Mouse (Mus musculus) left cerebral cortex, postnatal 10 days (tissue): ENCODE measurements around the gene Efna5. TPM values are rescaled to one million over a fixed set of nuclear protein-coding genes. Genes with fewer than 3 reads are reported as not detected.

Source experiments
- DNase-seq, 2 experiments: peaks; one replicate each; pipeline ENCODE4 v3.0.0; 2021 to 2022; ENCODE audit warnings: low spot score in 2 of 2, mixed read lengths in 1 of 2; ENCODE audit errors: extremely low spot score in 1 of 2
- intact Hi-C: fragments of 180-260 bp; cut with DNase I; formaldehyde crosslinking; loops from one replicate; pipeline ENCODE4 v1.15.1; 2025
- total RNA-seq, 2 experiments: library from RNA; stranded (reverse); gene quantifications; 2 replicates each; pipeline ENCODE4 v1.2.3; 2021

The Efna5 gene
- total RNA-seq = 10 to 100 TPM; 44.2 to 44.4 TPM

GRCm38 (mm10) chr17:62881176-62881790 is at the start of gene Efna5:
Efna5 (minus strand) TSS chr17:62881317.
- intact Hi-C loops = loop anchor here (10.0 kb wide), 1 partner anchor 584 kb away; no protein-coding TSS in a partner anchor
- peak in 1 of 2 experiments; percentile 70 for DNase-seq

DNA sequence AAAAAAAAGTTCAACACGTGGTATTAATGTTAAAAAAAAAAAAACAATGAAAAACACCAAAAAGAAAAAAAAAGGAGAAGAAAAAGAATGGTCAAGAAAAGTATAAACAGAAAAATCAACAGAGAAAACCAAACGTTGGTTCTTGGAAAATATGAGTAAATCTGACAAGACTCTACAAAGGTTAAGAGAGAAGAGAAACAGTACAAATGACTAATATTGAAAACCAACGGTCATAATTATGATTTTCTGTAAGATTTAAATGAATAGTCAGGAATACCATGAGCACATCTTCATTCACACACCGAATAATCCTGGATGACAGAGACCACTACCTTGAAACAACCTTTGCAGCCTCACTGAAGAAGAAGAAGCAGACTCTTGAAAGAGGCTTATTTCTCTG is 34.2 kb upstream of the Efna5 start:
- DNase-seq = no peak
- intact Hi-C loops = no loop called here

DNA sequence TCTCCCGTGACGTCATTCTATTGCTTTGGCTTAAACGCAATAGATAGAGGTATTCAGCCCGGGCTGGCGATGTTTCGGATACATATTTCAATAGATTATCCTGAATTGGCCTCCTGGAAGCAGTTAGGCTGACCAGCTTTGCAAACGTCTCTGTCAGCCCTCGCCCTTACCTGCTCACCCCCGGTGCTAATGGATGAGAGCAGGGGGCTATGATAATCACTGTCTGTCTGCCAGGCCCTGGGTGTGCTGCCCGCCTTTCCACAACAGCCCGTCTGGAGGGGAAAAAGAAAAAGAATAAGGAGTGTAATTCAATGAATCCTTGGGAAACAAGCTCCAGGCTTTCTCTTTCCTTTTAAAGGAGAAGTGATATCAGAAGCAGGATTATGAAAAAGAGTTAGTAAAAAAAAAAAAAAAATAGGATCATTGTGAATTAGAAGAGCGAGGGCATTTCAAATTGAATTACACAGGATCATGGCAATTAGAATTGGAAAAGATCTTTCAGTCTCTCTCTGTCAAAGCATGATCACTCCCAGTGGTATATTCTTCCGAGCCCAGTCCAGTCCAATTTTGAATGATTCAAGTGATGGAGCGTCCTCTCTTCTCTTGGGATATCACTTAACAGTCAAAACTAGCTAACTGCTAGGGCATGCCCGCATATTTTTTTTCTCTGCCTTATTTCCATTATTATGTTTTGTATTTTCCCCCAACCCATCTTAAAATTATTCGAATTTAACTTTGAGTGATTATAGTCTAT is 24.8 kb upstream of the Efna5 start:
- no peak for DNase-seq
- intact Hi-C loops = no loop called here

DNA sequence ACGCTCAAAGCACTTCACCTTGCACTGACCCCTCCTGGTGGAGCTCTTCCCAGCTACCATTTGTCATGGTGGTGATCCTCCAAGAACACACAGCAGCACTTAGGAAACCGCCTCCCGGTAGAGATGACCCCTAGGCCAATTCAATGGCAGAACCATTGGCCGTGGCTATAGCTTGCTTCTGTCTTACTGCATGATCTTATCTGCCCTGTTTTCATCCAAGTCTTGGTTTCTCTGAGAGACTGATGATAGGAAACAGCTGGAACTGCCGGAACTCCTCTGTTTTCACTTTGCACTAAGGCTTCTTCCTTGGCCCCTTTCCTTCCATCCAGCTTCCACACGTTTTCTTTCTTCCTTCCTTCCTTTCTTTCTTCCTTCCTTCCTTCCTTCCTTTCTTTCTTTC is 17.9 kb upstream of the Efna5 start:
- intact Hi-C loops = no loop called here
- no peak for DNase-seq

DNA sequence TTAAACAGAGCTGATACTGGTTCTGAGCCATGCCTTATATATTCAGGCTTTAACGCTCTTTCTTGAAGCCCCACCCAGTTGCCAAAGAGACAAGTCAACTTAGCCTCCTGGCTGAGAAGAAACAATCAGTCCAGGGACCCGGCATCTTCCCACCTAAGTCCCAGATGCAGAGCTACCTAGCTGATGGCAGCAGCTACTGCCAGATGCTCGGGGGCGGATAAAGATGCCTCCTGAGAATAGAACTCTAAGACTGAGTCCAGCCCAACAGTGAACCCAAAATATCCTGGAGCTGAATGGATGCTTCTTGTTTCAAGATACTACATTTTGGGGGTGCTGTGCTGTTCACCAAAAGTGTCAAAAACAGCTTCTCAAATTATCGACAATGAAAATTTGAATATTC is 8.9 kb upstream of the Efna5 start:
- peak in 1 of 2 experiments; percentile 23 for DNase-seq
- intact Hi-C loops = loop anchor here (10.0 kb wide), 1 partner anchor 575 kb away; no protein-coding TSS in a partner anchor

- peak; percentile 70 to 85 for DNase-seq
- intact Hi-C loops = loop anchor here (10.0 kb wide), 1 partner anchor 581 kb away; no protein-coding TSS in a partner anchor
Observed at GRCm38 (mm10) chr17:62884129-62884506, 3.0 kb upstream of the Efna5 start.

GRCm38 (mm10) chr17:62883476-62884128 is 2.5 kb upstream of the Efna5 start:
- peak in 1 of 2 experiments; percentile 62 for DNase-seq
- intact Hi-C loops = loop anchor here (10.0 kb wide), 1 partner anchor 581 kb away; no protein-coding TSS in a partner anchor

GRCm38 (mm10) chr17:62882726-62883475 is 1.8 kb upstream of the Efna5 start:
- peak; percentile 66 to 87 for DNase-seq

DNA sequence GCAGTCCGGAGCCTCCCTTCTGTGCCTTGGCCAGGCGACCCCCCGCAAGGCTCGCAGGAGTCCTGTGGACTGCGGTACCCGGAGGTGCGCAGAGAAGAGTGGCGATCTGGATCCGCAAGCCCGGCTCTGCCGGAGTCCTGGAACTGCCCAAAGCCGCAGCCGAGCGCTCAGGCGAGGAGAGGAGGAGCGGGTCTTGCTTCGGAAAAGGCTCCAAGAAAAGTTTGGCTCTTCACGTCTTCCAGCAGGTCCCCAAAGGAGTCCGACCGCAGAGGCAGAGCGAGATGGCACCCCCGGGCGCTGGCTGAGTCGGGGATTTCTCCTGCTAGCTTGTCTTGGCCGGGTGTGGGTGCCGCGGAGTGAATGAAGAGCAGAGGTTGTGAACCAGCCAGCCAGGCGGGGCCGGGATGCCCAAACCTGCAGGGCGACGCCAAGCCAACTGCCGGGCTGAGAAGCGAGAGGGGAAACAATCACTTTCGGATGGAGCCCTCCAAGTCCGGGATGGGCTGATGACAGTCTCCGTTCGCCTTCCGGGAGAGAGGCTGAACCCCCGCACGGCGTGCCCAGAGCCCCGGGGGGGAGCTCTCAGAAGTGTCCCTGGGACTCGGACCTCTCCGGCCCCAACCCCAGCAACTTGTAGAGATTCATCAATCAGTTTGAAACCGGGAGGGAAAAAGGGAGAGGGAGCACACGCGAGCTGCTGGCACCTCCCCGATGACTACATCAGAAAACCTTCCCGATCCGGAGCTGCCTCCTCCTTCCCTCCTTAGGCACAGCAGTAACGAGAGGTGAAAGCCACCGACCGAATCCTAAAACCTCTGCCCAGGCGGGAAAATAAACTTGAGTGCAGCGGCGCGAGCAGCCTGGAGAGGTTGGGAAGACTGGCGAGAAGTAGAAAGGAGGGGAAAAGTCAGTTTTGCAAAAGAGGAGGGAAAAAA is 941 bp upstream of the Efna5 start:
- peak; percentile 36 to 51 for DNase-seq
- intact Hi-C loops = loop anchor here (10.0 kb wide), 1 partner anchor 583 kb away; no protein-coding TSS in a partner anchor

More at GRCm38 (mm10) chr17:62882726-62883475, 1.8 kb upstream of the Efna5 start:
- intact Hi-C loops = loop anchor here (10.0 kb wide), 1 partner anchor 582 kb away; no protein-coding TSS in a partner anchor

GRCm38 (mm10) chr17:62880311-62881175 is 574 bp downstream of the Efna5 start:
- peak in 1 of 2 experiments; percentile 59 for DNase-seq
- intact Hi-C loops = loop anchor here (10.0 kb wide), 1 partner anchor 584 kb away; no protein-coding TSS in a partner anchor

- intact Hi-C loops = loop anchor here (10.0 kb wide), 2 partner anchors 545 to 585 kb away; no protein-coding TSS in a partner anchor
- peak in 1 of 2 experiments; percentile 43 for DNase-seq
Observed at GRCm38 (mm10) chr17:62879526-62880310, 1.4 kb downstream of the Efna5 start.

DNA sequence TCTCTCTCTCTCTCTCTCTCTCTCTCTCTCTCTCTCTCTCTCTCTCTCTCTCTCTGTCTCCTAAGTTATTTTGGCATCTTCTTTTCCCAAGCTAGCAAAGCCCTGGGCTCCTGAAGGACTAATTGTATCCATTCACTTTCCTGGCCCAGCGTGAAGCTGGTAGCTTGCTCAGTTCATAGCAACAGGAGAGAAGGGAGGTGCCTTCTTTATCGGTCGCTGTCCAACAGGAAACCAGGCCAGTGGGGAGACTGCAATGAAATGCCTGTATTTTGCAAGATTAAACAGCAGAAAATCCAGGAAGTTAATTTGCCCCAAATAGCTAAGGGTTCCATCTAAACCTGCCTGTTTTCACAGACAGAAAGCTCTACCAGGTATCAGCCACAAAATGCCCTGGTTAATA is 5.4 kb downstream of the Efna5 start:
- no peak for DNase-seq
- intact Hi-C loops = loop anchor here (10.0 kb wide), 1 partner anchor 541 kb away; no protein-coding TSS in a partner anchor

DNA sequence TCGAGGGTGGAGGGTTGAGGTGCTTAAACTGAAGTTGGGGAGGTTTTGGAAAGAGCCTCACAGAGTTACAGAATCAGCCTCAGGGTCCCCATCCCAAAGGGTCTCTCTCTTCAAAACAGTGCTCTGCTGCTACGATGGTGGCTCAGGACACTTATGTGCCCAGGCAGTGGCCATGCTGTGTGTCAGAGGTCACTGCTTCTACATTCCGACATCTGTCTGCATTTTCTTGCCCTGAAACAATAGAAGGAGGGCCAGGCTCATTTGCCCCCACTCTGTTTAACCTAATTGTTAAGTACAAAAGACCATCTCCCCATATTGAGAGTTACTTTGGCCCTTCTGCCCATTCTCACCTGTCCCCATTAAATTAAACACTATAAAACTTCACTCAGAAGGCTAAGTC is 9.2 kb downstream of the Efna5 start:
- intact Hi-C loops = loop anchor here (10.0 kb wide), 1 partner anchor 537 kb away; no protein-coding TSS in a partner anchor
- DNase-seq = no peak

- intact Hi-C loops = loop anchor here (10.0 kb wide), 1 partner anchor 536 kb away; no protein-coding TSS in a partner anchor
- DNase-seq = no peak
Observed at GRCm38 (mm10) chr17:62871191-62871590, 9.9 kb downstream of the Efna5 start.

DNA sequence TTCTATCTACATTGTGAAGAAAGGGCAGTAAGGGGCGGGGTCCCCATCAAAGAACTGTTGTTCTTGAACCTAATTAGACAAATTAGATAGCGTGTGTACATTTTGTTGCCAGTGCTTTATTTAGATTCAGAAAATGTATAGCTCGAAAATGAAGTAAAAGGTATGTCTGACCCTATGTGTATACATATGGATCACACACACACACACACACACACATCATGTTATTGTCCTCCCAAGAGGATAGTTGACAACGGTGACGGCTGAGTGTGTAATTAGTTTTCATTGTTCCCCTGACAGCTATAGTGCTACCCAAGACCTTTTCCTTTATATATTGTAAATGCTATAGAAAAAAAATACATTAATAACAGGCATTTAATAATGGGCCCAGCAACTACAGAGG is 10.7 kb downstream of the Efna5 start:
- intact Hi-C loops = loop anchor here (10.0 kb wide), 1 partner anchor 536 kb away; no protein-coding TSS in a partner anchor
- DNase-seq = no peak

DNA sequence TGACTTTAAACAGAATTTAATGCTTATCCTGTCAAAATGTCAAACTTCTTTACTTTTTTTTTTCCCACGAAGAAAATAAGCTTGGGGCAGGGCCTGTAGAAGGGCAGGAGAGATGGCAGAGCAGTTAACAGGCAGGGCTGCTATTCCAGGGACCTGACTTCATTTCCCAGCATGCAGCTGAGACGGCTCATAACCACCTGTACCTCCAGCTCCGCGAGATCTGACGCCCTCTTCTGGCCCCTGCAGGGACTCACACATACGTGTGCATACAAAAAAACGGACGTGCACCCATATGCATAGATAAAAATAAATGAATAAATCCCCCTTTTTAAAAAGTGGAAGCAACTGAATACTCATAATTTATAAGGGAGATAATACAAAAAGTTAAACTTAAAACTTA is 16.2 kb downstream of the Efna5 start:
- intact Hi-C loops = no loop called here
- no peak for DNase-seq
